Mouse (Mus musculus) ovary, postnatal 36 days (tissue): Measurements from ENCODE around the gene Xcr1.

Experiments
- DNase-seq: peaks from one replicate; pipeline ENCODE4 v3.0.0; 2022; ENCODE audit warnings: low spot score, mixed read lengths

Xcr1 gene

GRCm38 (mm10) chr9:123814821-123815220 lies 47.0 kb downstream of the Xcr1 start:
- no peak for DNase-seq

DNA sequence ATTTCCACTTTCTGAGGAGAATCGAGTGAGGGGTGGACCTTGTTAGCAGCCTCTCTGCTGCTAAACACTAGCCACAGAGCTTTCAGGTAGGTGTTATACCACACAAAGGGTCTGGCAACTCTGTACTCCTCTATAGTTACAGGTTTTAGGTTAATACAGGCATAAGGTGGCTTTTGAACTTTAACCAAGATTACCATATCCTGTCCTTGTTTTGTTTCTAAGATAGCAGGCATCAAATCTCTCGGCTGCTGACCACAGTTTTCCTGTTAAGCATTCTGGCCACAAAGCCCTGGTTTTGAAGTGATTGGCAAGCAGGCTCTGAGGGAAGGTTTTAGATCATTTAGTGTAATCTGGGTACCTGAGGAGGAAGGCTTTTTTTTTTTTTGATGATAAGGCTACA lies 47.5 kb downstream of the Xcr1 start:
- DNase-seq: no peak

DNA sequence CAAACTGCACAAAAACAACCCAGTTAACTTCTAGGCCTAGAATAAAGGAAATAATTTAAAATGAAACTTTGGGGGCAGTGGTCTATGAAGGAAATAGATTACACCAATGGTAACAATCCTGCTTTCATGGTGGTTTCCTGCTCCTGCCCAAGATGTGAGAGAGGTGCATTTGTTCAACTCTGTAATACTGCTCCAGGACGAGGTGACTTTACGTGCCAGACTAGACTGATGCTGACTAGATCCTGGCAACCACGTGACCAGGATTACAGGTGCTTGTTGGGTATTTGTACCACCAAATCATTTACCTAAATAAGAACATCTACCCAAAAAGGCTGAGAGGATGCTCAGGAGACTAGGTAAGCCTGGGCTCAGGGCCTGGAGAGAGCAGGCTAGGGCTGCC lies 50.0 kb downstream of the Xcr1 start:
- DNase-seq: no peak

DNA sequence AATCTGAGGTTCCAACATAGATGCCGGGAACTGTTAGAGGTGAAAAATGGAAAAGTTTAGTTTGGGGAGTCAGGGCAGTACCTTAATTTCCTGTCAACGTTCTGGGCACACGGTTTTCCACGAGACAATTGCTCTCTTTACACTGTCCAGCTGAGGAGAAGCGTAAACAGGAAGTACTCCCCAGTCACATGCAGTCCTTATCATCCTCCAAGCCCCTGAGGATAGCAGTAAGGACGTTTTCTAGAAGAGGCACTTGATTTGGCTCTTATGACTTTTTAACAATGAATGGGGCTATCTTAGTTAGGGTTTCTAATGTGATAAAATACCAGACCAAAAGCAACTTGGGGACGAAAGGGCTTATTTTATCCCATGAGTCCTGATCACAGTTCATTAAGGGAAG lies 53.2 kb downstream of the Xcr1 start:
- no peak for DNase-seq

GRCm38 (mm10) chr9:123806267-123806666 lies 55.6 kb downstream of the Xcr1 start, which contains the start of gene Cxcr6:
Gene Cxcr6 (plus strand): TSS chr9:123806475.
- DNase-seq: no peak

DNA sequence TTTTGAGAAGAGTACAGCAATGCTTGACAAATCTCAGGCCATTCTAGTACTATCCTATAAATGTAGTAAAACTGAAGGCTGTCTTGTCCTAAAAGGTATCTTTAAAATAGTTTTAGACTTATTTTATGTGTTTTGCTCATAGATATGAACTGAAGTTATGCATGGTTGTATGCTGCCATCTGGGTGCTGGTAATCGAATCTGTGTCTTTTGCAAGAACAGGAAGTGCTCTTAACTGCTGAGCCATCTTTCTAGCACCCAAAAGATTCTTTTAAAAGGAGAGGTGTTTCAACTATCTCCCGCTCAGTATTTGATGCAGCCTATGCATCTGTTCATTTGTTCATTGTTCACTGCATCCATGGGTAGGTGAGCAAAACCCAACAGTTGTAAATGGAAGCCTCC lies 56.6 kb downstream of the Xcr1 start:
- no peak for DNase-seq

- DNase-seq: no peak
Observed at GRCm38 (mm10) chr9:123802896-123803295, 58.9 kb downstream of the Xcr1 start.

GRCm38 (mm10) chr9:123802421-123802820 lies 59.4 kb downstream of the Xcr1 start:
- DNase-seq: no peak
